Mouse (Mus musculus) G1E (cell line): ENCODE results near the gene Ppp2r3c.

Source experiments
- CTCF ChIP-seq: IDR thresholded peaks from 2 replicates; pipeline ENCODE4 v1.5.1; 2012; ENCODE audit warnings: low read depth, low read length, inconsistent platforms, mixed read lengths
- GATA1 ChIP-seq: IDR thresholded peaks from 2 replicates; pipeline ENCODE4 v1.6.1; 2012; ENCODE audit warnings: borderline replicate concordance, low read length, inconsistent platforms, mixed read lengths
- POLR2AphosphoS5 ChIP-seq: IDR thresholded peaks from 2 replicates; pipeline ENCODE4 v1.6.1; 2012; ENCODE audit warnings: low read depth, low read length, inconsistent platforms; ENCODE audit not compliant: insufficient replicate concordance

DNA sequence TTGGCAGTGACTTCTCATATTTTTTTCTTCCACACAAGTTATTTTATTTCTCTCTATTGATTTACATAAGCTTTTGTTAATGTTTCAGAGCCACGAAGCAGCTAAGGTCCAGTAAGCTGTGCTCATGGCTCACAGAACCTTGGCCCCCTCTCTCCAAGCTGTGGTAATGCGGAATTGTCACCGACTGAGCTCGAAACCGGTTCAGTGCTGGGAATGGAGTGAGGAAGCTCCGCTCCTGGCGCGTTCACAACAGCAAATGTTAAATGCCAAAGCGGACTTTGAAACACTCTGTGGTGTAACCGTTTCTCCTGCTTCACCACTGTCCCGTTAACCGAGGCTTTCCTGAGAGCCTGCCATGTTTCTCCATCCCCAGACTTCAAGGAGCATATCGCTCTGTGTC lies 41.8 kb upstream of the Ppp2r3c start:
- TF ChIP-seq CTCF (no peak), POLR2AphosphoS5 (no peak), GATA1 (no peak)
